Mouse (Mus musculus) adrenal gland, adult 2 months (tissue): ENCODE results near the gene Gm3045. TPM values are rescaled to one million over a fixed set of nuclear protein-coding genes. Genes with fewer than 3 reads are reported as not detected.

ENCODE experiments used
- DNase-seq: peaks from one replicate; pipeline ENCODE4 v3.0.0; 2021
- polyA plus RNA-seq: library from polyadenylated mRNA; depleted of rRNA; stranded (reverse); fragments of >200 nt; gene quantifications from 2 replicates; pipeline ENCODE4 v1.2.3, GENCODE M21; 2012
- total RNA-seq, 2 experiments: library from RNA; stranded (reverse); gene quantifications; 2 replicates each; pipeline ENCODE4 v1.2.3; 2021

Gene Gm3045
- total and polyA plus RNA-seq, 3 experiments: not detected

DNA sequence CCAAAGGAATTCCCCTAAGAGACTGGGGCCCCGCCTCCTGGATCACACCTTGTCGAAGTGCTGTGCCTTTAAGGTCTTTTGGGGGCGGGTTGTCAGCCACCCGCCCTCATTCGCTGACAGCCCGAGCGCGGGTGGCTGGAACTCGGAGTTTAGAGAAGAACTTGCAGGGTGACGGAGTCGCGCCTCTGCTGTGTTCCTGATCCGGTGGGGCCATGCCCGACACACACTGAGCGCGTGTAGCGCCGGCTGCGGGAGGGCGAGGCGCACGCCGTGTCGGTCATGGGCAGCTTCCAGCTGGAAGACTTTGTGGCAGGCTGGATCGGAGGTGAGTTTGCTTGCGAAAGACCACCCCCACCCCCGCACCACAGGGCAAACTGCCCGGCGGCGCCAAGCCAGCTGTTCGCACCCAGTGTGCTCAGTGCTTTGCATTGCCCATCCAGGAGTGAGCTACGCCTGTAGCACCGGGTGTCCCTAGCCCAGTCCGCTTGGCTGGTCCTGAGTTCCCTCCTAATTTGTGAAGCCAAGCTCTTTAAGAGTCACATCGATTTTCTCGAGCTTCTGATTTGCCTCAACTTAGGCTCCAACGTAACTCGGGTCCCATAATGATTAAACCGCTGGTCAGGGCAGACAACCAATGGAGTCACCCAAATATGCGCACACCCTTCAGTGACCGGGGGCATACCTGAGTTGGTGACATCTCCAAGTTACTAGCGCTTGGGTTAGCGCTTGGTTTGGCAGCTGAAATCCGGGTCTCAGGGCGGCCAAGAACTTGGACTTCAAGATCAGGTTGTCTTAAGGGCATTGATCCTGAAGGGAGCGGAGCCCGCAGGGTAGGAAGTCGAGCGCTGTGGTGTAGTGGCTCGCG, 12.0 kb downstream of the Gm3045 start, which contains the start of gene Slc25a48:
TSS of gene Slc25a48 (plus strand) at position 145 of the 865 bp plus-strand sequence.
- peak; percentile 73 for DNase-seq

DNA sequence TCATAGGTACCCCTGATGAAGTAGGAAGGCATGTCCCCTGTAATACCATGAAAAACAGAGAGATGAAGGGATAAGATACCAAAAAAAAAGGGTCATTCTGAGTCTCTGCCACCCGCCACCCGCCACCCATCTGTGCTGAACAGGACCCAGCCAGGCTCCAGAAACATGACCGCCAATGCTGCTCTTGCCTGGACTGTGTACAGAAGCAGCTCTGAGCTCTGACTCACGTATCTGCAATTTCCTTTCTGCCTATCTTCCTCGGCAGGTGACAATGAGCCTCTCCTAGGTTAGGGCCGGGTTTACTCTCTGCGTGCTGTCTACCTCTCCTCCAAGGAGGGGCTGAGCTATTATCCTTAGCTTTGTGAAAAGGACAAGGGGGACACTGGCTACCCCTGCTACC, 17.0 kb downstream of the Gm3045 start:
- no peak for DNase-seq

DNA sequence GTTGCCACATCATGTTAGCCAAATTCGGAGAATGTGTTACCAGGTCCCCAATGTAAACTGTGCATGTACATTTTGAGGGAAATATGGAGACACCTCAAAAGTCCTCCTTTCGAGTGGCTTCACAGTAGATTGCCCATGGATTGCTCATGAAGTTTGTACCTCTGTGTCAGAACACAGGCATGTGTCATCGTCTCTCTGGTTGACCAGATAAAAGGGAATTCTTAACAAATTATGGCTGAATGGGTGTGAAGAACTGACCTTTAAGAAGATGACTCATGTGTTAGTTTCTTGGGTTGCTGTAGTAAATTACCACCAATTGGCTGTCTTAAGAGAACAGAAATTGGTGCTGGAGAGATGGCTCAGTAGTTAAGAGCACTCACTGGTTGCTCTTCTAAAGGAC, 17.7 kb downstream of the Gm3045 start:
- DNase-seq: no peak

DNA sequence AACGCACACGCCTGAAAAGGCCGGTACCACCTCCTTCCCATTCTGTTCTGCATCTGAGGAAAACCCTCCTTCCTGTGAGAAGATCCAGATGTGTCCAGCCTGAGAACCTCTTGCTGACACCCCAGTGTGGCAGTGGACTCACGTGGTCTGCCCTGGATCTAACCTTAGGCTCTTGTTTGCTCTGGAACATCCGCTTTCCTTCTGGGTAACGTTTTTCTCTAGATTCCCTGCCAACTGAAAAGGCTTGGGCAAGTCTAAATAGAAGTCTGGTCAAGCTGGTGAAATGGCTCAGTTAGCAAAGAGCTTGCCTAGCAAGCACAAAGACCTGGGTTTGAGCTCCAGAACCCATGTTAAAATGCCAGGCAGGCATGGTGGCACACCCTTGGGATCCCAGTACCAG, 18.6 kb downstream of the Gm3045 start:
- no peak for DNase-seq

DNA sequence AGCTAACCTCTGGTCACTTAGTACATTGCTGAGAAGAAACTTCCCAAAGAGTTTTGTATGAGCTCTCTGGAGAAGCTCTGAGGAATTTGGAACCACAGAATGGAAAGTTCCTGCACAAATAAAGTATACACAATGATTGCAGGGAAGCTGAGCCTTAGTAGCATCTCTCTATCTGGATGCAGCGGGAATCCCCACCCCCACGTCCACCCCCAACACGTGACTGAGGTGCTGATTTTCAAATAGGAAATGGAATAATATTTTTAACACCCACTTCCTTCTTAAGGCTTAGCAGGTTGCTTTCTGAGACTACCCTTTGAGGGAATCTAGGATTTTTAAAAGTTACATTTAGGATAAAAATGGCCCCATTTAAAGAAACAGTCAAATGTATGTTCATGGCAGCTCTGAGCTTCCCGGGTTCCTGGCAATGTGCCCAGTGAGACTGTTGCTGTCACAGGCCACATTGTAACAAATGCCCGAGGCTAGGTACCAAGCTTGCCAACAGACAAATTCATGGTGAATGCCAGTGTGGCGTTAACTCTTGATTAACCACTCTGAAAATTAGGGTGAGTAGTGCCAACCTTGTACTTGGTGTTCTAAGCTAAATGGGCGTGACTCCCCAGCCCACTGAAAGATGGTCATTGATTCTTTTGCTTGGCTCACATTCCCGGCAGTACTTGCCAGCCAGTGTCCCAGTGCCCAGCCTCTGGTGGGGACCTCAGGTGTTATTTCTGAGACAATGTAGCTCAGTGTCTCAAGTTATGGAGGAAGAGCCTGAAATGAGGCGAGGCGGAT, 23.0 kb downstream of the Gm3045 start:
- no peak for DNase-seq

DNA sequence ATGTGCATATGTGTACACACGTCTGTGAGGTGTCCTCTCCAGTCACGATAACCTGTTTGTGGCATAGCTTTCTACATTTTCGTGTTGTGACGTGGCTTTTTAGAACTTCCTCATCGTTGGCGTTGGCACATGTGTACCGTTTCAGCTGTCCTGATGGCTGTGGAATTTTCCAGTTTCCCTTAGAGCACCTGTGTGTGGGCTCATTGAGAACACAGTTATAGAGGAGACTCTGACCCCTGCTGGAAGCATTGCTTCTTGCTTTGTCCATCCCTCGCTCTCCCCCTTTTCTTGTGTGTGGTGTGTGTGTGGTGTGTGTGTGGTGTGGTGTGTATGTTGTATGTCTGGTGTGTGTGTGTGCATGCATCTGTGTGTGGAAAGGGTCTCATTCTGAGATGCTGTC, 23.6 kb downstream of the Gm3045 start:
- no peak for DNase-seq

DNA sequence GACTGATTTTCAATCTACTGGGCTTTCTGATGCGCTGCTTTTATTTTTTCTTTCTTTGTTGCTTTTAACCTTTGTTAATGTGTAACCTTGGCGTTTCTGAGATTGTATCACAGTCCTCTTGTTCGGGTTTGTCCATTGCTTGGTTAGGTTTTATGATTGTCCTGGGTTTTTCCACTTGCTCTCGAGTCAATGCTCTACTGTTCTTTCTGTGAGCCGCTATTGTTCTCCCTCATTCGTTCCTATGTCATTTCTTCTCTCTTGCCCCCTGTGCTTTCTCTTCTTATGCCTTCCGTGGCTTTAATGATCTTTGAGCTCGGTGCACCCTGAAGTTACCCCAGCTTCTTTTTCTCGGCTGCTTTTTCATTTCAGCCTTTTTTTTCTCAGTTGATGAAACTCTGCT, 31.6 kb downstream of the Gm3045 start:
- no peak for DNase-seq

DNA sequence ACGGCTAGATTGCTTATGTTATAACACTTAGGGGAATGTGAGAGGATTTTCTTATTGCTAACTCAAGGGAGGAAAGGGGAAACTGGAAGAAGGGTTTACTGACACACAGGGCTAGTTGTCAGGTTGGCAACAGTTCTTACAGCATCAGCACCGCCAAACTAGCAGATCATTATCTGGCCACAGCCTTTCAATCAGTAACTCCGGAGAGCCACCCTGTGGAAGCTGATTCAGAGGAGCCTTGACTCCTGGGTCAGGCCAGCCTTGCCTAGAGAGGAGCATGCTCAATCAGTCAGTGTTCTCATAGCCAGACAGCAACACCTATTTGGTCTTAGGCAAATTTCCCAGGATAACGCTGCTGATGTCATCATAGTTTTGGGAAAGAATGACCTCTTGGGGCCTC, 35.1 kb downstream of the Gm3045 start:
- no peak for DNase-seq

DNA sequence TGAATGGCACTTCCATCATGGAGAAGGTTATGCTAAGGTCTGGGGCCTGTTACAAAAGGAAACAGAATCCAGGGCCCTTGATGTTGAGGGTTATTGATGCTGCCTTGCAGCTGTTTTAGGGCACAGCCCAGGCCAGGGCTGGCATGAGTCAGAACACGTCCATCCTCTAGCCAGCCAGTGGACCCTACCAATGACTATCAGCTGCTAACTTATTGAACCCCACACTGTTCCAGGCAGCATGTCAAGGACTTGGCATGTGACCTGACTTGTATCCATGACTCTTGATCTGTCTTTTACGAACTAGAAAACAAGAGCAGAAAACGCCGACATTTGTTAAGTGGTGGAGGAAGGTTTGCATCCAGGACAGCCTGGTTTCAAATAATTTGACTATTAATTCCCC, 36.4 kb downstream of the Gm3045 start:
- no peak for DNase-seq

DNA sequence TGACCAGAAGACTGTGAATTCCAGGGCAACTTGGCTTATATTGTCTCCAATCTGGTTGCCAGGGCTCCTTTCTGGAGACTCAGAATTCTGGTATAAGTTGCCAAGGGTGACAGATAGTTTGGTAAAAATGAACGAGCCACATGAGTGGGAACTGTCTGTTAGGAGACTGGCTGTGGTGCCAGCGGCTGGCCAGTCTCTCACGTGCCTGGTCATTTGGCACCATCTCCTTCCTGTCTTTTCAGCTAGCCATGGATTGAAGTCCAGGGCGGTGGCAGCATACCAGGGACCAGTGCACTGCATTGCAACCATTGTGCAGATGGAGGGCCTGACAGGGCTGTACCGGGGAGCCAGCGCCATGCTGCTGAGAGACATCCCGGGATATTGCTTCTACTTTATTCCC, 36.9 kb downstream of the Gm3045 start:
- DNase-seq: no peak

DNA sequence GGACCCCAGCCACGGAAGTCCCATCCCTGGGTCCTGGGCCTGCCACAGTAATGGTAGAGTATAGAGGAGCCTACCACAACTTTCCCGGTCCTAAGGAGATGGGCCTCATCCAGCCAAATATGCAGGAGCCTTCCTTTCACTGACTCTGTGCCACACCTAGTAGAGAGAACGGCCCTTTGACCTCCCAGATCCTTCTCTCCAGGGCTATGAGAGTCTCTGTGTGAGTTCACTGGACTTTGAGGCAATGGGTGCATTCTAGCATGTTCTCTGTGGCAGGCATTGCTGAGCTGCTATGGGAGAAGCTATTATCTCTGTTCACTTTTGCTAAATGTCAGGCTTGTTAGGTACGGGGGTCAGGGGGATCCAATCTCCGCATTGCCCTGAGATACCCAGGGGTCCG, 37.4 kb downstream of the Gm3045 start:
- no peak for DNase-seq

DNA sequence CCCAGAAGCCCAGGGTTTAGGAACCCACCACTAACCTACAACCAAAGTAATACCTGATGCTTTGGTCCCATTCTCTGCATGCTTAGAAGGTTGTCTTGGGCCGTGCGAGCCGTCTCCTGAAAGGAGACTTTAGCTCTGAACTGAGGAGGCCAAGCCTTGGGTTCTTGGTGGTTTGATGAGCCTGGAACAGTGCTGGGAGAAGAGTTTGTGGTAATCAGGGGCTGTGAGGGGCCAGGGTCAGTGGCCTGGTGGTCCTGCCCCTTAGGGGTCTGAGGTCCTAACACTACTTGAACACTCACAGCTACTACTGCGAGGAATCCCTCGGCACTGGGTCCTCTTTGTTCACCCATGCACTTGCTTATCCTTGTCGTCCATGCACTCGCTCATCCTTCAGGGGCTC, 41.4 kb downstream of the Gm3045 start:
- DNase-seq: no peak

DNA sequence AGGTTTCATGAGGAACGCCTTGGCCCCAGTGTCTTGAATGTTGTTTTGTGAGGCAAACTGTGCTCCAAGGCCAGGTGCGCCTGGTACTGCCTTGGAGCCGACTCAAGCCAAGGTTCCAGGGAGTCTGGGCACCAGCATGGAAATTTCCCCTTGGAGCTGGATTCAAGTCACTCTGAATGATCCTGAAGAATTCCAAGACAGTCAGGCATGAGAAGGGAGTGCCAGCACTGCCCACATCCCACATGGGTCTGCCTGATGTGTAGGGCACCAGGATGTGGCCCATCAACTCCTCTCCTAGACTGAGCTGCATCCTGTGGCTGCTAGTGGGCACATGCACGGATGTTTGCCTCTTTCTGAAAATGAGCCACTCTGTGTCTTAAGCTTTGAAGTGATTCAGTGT, 42.1 kb downstream of the Gm3045 start:
- no peak for DNase-seq

DNA sequence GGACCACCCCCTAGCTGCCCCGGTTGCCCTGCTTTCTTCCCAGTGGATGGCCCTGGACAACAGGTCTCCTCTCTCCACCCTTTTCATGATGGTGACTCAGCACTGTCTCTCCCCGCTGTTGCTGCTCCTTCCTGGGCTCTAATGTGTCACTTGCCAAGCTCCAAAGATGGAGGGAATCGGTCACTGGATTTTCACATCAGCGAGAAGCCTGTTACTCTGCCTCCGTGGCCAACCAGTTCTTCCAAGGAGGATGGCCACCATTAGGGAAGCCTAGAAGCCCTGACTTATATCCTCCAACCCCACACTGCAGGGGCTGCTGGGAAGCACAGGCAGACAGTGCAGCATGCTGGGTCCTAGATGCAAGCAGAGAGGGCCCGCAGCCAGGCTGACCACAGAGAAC, 44.8 kb downstream of the Gm3045 start:
- no peak for DNase-seq

DNA sequence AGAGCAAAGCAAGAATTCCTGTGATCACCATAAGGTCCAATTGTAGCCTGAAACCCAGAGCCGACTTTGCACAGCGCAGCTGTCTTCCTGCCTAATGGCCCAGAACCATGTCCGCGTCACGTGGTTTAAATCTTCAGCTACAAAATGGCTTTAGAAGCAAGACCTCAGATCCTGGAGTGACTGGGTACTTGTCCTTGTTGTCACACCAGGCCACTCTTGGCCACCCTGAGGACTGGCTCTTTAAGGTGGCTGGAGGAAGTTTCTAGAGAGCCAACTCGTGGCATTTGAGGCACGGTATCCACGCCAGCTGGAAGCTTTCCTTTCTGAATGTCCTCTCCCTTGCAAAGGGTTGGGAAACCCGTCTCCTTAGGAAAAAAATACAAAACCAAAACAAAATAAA, 45.6 kb downstream of the Gm3045 start:
- peak; percentile 28 for DNase-seq

DNA sequence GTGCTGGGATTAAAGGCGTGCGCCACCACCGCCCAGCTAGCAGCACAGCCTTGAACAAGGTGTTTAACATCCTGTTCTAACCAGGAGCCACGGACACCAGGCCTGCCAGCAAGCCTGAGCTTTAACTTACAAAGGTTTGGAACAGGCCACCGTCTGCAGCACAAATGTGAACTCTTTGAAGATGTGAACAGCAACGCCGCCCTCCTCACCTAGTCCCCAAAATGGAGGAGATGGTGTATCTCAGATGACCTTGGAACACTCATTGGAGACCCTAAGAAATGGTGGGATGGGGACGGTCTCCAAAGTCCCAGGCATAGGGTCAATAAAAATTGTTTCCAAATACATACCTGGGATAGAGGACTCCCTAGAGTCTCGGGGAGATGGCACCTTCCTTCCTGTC, 46.3 kb downstream of the Gm3045 start:
- DNase-seq: no peak

DNA sequence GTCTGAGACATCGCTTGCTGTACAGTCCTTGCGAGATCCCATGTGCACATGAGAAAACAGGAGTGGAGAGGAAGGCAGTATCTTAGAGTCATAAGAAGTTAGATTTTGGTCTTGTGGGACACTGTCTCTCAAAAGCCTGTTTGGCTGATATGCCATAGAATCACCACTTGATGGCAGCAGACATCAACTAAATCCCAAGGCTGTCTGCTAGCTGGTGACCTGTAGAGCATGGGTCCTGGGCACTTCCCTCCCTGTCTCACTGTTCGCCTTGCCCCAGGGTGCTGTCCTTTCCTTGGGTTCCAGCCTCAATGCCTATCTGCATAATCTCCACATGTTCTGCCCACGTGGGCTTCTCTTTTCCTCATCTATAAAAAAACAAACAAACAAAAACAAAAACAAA, 49.0 kb downstream of the Gm3045 start:
- peak; percentile 50 for DNase-seq

DNA sequence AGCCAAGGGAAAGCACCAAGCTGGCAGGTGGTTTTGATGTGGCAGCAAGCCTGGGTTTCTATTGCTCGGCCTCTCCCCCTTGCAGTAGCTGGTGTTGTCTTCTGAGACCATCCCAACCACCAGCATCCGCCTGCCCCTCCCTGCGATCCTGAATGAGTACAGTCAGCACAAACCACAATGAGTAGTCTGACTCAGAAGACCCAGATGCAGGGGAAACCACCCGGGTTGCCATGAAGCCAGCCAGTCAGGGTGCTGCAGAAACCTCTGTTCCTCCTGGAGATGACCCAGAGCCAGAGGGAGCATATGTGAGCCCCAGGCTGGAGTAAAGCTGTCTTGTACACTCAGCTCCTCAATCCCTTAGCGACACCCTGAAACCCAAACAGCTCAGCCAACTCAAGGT, 50.4 kb downstream of the Gm3045 start:
- DNase-seq: no peak

DNA sequence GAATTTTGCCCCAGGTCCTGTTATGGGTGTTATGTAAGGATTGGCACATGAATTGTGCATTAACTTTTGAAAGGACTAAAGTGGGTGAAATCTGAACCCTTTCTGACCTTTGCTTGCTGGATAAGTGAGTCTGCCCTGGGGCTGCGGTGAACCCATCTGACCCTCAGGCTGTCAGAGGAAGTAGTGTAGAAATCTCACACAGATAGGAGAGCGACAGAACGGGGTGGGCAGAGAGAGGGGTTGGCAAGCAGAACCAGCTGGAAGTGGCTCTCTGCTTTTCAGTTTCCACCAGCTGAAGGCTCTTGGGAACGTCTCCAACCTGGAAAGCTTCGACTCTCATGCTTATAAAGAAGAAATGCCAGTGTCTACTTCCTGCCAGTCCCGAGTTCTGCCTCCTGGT, 50.9 kb downstream of the Gm3045 start:
- no peak for DNase-seq

DNA sequence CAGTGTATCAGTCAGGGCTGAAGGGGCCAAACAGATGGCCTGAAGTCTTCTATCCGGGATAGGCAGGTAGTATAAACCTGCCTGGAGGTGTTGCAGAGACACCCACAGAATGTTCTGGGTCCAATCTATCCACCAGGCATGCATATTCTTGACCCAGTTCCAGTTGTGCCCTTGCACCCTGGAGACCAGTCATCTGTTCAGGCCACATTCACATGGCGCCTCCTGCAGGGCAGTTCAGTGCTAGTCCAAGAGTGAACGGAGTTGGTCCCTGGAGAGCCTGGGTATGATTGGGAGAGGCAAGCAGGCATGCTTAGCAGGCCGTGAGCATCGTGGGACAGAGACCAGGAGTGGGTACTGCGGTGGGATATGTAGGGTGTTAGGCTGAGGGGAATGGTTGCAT, 51.6 kb downstream of the Gm3045 start:
- no peak for DNase-seq

DNA sequence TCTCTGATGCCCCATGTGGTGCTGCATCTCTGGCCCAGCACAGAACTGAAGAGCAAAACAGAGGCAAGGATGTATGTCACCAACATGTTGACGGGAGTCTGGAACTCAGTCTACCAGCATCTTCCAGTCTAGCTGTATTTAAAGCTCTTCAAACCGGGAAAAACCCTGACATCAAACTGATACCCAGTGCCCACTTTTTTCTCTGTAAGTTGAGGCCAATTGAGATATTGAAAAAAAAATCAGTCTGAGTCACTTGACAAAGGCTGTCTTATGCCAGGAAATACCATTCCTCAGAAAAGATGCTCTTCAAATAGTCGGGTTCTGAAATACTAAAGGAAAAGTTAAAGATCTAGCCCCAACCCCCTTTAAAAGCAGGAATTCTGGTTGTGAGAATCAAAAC, 55.8 kb downstream of the Gm3045 start, which contains the start of gene Il9:
TSS of gene Il9 (minus strand) at position 101 of the 400 bp plus-strand sequence.
- no peak for DNase-seq
